Mouse (Mus musculus) small intestine, adult 2 months (tissue): ENCODE measurements around the gene Slc5a5.

Experiments
- CTCF ChIP-seq: fragments of 200-500 bp; IDR thresholded peaks from 2 replicates; pipeline ENCODE4 v1.5.1; 2012; ENCODE audit warnings: low read depth, mild to moderate bottlenecking, control low read depth, inconsistent platforms, low read length, moderate library complexity, mixed read lengths; ENCODE audit not compliant: insufficient replicate concordance, insufficient read length; ENCODE audit errors: extremely low read depth
- POLR2A ChIP-seq: fragments of 200-500 bp; IDR thresholded peaks from 2 replicates; pipeline ENCODE4 v1.6.1; 2012; ENCODE audit warnings: low read depth, mild to moderate bottlenecking, control low read depth, inconsistent platforms, low read length, moderate library complexity

DNA sequence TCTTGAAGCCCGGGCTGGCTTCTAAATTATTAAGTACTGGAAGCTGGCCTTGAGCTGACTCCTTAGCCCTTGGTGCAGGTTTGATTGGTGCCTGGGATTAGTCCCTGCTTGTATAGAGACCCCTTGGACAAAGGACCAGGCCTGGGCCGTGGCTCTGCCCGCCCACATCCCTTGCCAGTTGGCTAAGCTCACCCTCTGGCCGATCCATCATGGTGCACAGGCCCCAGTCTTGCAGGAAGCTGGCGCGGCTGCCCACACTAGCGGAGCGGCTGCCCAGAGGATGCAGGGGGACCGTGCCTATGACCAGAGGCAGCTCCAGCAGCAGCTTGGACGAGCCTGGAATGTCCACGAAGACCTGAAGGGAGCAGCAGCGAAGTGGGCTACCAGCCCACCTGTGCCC is 55.9 kb downstream of the Slc5a5 start:
- TF ChIP-seq POLR2A (no peak), CTCF (no peak)
